Mouse (Mus musculus): ENCODE measurements around the gene Ifngr2.

DNA sequence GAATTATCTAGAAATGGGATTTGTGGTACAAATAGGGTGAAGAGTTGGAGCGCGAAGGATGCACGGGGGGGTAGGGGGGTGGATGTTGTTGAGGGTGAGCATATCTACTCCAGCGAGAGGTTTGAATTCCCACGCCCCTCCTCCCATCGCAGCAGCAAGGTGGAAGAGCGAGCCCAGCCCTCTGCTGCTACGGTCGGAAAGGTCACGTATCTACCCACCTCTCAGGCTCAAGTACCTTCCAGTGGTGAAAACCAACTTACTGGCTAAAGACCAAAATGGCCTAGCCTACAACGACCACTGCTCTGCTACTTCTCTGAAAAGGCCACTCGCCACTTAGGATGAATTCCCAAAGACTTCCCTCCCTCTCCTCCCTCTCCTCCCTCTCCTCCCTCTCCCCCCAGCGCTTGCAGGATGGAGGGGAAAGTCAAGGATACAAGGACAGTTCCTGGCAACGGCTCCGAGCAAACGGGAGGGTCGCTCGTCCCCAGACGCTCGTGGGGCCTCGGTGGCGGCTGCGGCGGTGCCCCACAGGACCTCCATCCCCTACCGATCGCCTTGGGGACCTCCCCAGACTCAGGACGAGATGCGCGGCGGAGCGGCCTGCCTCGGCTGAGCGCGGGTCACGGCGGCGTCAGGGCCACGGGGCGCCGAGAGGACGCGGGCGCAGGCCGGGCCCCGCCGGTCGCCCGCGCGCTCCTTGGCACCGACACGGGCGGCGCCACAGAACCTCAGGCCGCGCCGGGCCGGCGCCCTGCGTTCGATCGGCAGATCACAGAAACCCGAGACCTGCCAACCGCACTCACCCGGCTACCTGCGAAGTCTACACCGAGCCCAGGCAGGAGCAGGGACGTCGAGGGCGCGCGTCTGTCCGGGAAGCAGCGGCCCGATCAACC is 50.2 kb downstream of the Ifngr2 start:
- no peak for TF ChIP-seq ZC3H11A (IDR thresholded peaks at IDR 0.05; ENCODE audit: borderline replicate concordance, low read depth, low read length)
- no peak for TF ChIP-seq ZNF384 (IDR thresholded peaks at IDR 0.05; ENCODE audit: low read depth, low read length)
- TF ChIP-seq HCFC1 (IDR thresholded peaks at IDR 0.05; ENCODE audit: borderline replicate concordance, insufficient read depth, low read length): no peak

Data from ES-E14 (cell line).